27 mouse cellular contexts compared by ENCODE assay signal in the genomic region with DNA sequence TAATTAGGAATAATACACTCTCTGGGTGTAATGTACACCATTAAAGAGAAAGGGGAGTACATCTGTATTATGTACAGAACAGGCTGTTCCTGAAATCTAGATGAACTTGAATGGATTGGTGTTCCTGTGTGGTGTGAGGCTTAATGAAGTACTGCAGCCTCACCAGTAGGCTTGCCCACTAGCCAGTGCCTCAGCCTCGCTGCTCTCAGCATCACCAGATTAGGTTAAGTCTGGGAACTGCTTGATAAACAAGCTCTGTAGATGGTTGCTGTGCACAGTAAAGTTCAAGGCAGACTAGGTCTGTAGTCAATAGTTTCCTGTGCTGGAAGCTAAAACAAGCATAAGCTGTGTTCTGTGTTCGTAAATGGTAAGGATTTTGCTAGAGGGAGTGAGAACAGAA.
A peak's percentile ranks its signal among the peaks of the same experiment; 100 is the strongest.
DNase-seq lines count a peak whose midpoint lies in the region; ATAC-seq lines count a peak whose summit lies in the region.
"Had no signal": no experiment of that assay in that cellular context is flagged by ENCODE, and none has a peak within 500 bp of the region (broad histone marks: within the 10 kb centered on the region; RNA-seq: fewer than 3 reads in every experiment).

No protein-coding gene starts in this region.

- H3K27me3 ChIP-seq in liver, embryonic 13.5 days, result no peaks in the 10 kb centered on the region
- no peaks in the 10 kb centered on the region for H3K27me3 ChIP-seq in neural tube, embryonic 15.5 days (replicated peaks)
- H3K27me3 ChIP-seq: forebrain, embryonic 15.5 days; heart, embryonic 13.5 days; kidney, embryonic 15.5 days; limb, embryonic 15.5 days; megakaryocyte, embryonic 14.5 days; midbrain, embryonic 13.5 days; neural tube, embryonic 13.5 days had no signal

- H3K9me3 ChIP-seq in liver, embryonic 13.5 days (replicated peaks), result no peaks in the 10 kb centered on the region
- no peaks in the 10 kb centered on the region for H3K9me3 ChIP-seq in neural tube, embryonic 15.5 days (replicated peaks)
- H3K9me3 ChIP-seq: forebrain, embryonic 10.5 days; forebrain, embryonic 15.5 days; heart, embryonic 13.5 days; kidney, embryonic 15.5 days; limb, embryonic 10.5 days; limb, embryonic 15.5 days; megakaryocyte, embryonic 14.5 days; midbrain, embryonic 13.5 days; neural tube, embryonic 13.5 days had no signal

- WGBS in liver, embryonic 13.5 days (ENCODE audit: insufficient replicate concordance), result 73% methylated on average over 2 of the region's 2 CpGs
- 97% methylated on average over 2 of the region's 2 CpGs for WGBS in neural tube, embryonic 15.5 days

- no peak overlapping the region for H3K4me3 ChIP-seq in liver, embryonic 13.5 days (replicated peaks)
- H3K4me3 ChIP-seq in neural tube, embryonic 15.5 days (replicated peaks), result no peak overlapping the region
- H3K4me3 ChIP-seq: forebrain, embryonic 10.5 days; forebrain, embryonic 15.5 days; heart, adult 2 months; heart, embryonic 13.5 days; kidney, embryonic 15.5 days; limb, embryonic 10.5 days; limb, embryonic 15.5 days; megakaryocyte, embryonic 14.5 days; midbrain, embryonic 13.5 days; neural tube, embryonic 13.5 days had no signal

- no peak overlapping the region for H3K4me2 ChIP-seq in liver, embryonic 13.5 days
- H3K4me2 ChIP-seq in neural tube, embryonic 15.5 days, result no peak overlapping the region
- H3K4me2 ChIP-seq: forebrain, embryonic 15.5 days; heart, embryonic 13.5 days; hindbrain, embryonic 14.5 days; kidney, embryonic 15.5 days; limb, embryonic 15.5 days; midbrain, embryonic 13.5 days; neural tube, embryonic 13.5 days had no signal

- peak; percentile 95 for ATAC-seq in erythroblast, adult 5-6 weeks (replicated peaks; ENCODE audit: low FRiP score, poor library complexity, severe bottlenecking)
- peak; percentile 71 for ATAC-seq in liver, embryonic 13.5 days (ENCODE audit: low read depth)
- peak; percentile 73 for ATAC-seq in megakaryocyte progenitor cell, adult 5-6 weeks (replicated peaks; ENCODE audit: poor library complexity)
- ATAC-seq in neural tube, embryonic 15.5 days (ENCODE audit: low FRiP score), result no peak
- ATAC-seq: forebrain, embryonic 15.5 days; inflammation-experienced regulatory T-cells, adult 6 months; midbrain, embryonic 13.5 days had no signal

- no peaks in the 10 kb centered on the region for H3K4me1 ChIP-seq in liver, embryonic 13.5 days (replicated peaks)
- H3K4me1 ChIP-seq in neural tube, embryonic 15.5 days, result no peaks in the 10 kb centered on the region
- H3K4me1 ChIP-seq: forebrain, embryonic 10.5 days; forebrain, embryonic 15.5 days; heart, embryonic 13.5 days; kidney, embryonic 15.5 days; limb, embryonic 15.5 days; midbrain, embryonic 13.5 days; neural tube, embryonic 13.5 days had no signal

- peak; percentile 11 for DNase-seq in MN1 (ENCODE audit: low spot score)
- no peak for DNase-seq in liver, embryonic 13.5 days
- DNase-seq in adrenal gland, adult 18-20 months (ENCODE audit: low spot score in 2 of 2), result no peak
- no peak for DNase-seq in urinary bladder, postnatal 36 days (ENCODE audit: low spot score in 2 of 2)
- DNase-seq: adrenal gland, postnatal 10 days; cerebellum, adult 9-10 months; cerebellum, postnatal 36 days; heart, adult 2 months; heart, postnatal 10 days; kidney, adult 18-20 months; kidney, postnatal 25 days; lung, postnatal 36 days; thymus, postnatal 25 days had no signal

- H3K9ac ChIP-seq in liver, embryonic 13.5 days, result no peak overlapping the region
- H3K9ac ChIP-seq in neural tube, embryonic 15.5 days (replicated peaks), result no peak overlapping the region
- H3K9ac ChIP-seq: forebrain, embryonic 15.5 days; heart, embryonic 13.5 days; hindbrain, embryonic 14.5 days; kidney, embryonic 15.5 days; limb, embryonic 15.5 days; midbrain, embryonic 13.5 days; neural tube, embryonic 13.5 days had no signal

- no peak overlapping the region; the same call in 1 of the 2 replicates for H3K27ac ChIP-seq in liver, embryonic 13.5 days
- no peak overlapping the region for H3K27ac ChIP-seq in neural tube, embryonic 15.5 days (replicated peaks)
- H3K27ac ChIP-seq: forebrain, embryonic 10.5 days; forebrain, embryonic 15.5 days; heart, adult 2 months; heart, embryonic 13.5 days; hindbrain, embryonic 14.5 days; kidney, embryonic 15.5 days; limb, embryonic 10.5 days; limb, embryonic 15.5 days; midbrain, embryonic 13.5 days; neural tube, embryonic 13.5 days had no signal

- H3K36me3 ChIP-seq in liver, embryonic 13.5 days, result peaks cover 39% of the 10 kb centered on the region
- H3K36me3 ChIP-seq in neural tube, embryonic 15.5 days, result peaks cover 35% of the 10 kb centered on the region
